Mouse (Mus musculus) olfactory bulb, adult 2 months (tissue): ENCODE measurements around the gene Grn.

Experiments used
- CTCF ChIP-seq: fragments of 200-500 bp; IDR thresholded peaks from 2 replicates; pipeline ENCODE4 v1.5.1; 2012; ENCODE audit warnings: low read depth, mild to moderate bottlenecking, low read length, moderate library complexity; ENCODE audit not compliant: insufficient read depth
- POLR2A ChIP-seq: fragments of 200-500 bp; IDR thresholded peaks from 2 replicates; pipeline ENCODE4 v1.6.1; 2012; ENCODE audit warnings: mild to moderate bottlenecking, low read depth, low read length, moderate library complexity; ENCODE audit not compliant: insufficient read depth

GRCm38 (mm10) chr11:102384418-102384817 lies 45.7 kb upstream of the Grn start:
- TF ChIP-seq CTCF (no peak), POLR2A (no peak)
